Mouse (Mus musculus) cortical plate, adult 2 months (tissue): ENCODE results near the gene Ndst2. TPM values are rescaled to one million over a fixed set of nuclear protein-coding genes. Genes with fewer than 3 reads are reported as not detected.
A peak's percentile ranks its signal among the peaks of the same experiment; 100 is the strongest.

Experiments
- H3K27ac ChIP-seq: fragments of 200-500 bp; 2 replicates; pipeline ENCODE4 v1.5.1; 2012; ENCODE audit warnings: low read length, control low read depth, inconsistent platforms; ENCODE audit not compliant: insufficient read depth
- H3K4me1 ChIP-seq: fragments of 200-500 bp; 2 replicates; pipeline ENCODE4 v1.6.1; 2011; ENCODE audit warnings: low read length; ENCODE audit not compliant: control insufficient read depth, insufficient read depth
- H3K4me3 ChIP-seq: fragments of 200-500 bp; 2 replicates; pipeline ENCODE4 v1.5.1; 2011; ENCODE audit warnings: mild to moderate bottlenecking, low read length, control low read depth; ENCODE audit not compliant: insufficient read depth
- CTCF ChIP-seq: fragments of 200-500 bp; IDR thresholded peaks from 2 replicates; pipeline ENCODE4 v1.5.1; 2011; ENCODE audit warnings: mild to moderate bottlenecking, control low read depth, low read length; ENCODE audit not compliant: insufficient read depth; ENCODE audit errors: extremely low read depth
- POLR2A ChIP-seq: fragments of 200-500 bp; IDR thresholded peaks from 2 replicates; pipeline ENCODE4 v1.6.1; 2011; ENCODE audit warnings: mild to moderate bottlenecking, low read length, control low read depth; ENCODE audit not compliant: insufficient read depth; ENCODE audit errors: extremely low read depth
- polyA plus RNA-seq: library from polyadenylated mRNA; depleted of rRNA; stranded (reverse); fragments of >200 nt; gene quantifications from 2 replicates; pipeline ENCODE4 v1.2.3, GENCODE M21; 2012

The Ndst2 gene
- polyA plus RNA-seq, 1 experiment: 22.9 TPM

- TF ChIP-seq CTCF (peak; percentile 41; the same call in 1 of the 2 replicates), POLR2A (no peak)
- H3K27ac ChIP-seq: no peak overlapping the region
- no peak overlapping the region for H3K4me3 ChIP-seq
- peaks cover 5% of the 10 kb centered on the region for H3K4me1 ChIP-seq
These were observed 12.6 kb upstream of the Ndst2 start for GRCm38 (mm10) chr14:20746935-20747334.

GRCm38 (mm10) chr14:20743614-20744013 is 9.3 kb upstream of the Ndst2 start:
- Histone ChIP-seq H3K27ac (no peak overlapping the region), H3K4me3 (no peak overlapping the region), H3K4me1 (peaks cover 5% of the 10 kb centered on the region)
- TF ChIP-seq POLR2A: no peak
- TF ChIP-seq CTCF: no peak

DNA sequence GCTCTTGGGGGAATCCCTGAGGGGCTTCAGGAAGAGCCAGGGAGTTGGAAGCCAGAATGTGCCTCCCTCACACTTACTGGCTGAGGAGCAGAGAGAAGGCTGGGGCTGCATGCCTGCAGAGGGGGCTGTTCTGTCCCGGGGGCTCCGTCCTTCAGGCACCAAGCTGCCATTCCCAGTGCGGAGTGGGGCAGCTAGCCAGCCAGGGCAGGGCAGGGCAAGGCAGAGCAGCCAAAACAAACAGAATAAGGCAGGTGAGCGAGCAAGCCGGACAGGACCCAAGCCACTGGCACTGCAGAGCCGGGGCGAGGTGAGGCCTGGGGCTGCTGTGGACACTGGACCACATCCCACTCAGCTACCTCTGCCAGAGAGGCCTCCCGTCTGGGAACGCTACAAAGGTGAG is 6.9 kb upstream of the Ndst2 start:
- H3K4me1 ChIP-seq: no peaks in the 10 kb centered on the region
- TF ChIP-seq CTCF (no peak), POLR2A (no peak)
- no peak overlapping the region for H3K27ac ChIP-seq
- no peak overlapping the region for H3K4me3 ChIP-seq

DNA sequence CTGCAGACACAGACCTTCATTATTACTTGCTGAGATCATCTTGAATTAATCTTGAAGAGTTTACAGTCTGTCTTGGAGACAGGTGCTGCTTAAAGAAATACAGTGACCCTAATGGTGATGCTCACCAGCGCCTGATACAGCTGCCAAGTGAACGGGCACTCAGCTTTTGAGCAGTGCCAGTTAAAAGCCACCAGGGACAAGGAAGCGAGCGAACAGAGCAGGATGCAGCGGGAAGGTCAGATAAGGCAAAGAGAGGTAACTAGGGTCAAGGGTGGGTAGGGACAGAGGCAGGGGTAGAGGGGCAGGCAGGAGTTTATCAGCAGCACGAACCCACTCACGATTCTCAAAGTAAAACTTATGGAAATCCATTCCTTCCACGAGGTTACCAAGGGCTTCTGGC is 4.1 kb upstream of the Ndst2 start:
- Histone ChIP-seq H3K27ac (no peak overlapping the region), H3K4me1 (no peaks in the 10 kb centered on the region; the same call in 1 of the 2 replicates), H3K4me3 (no peak overlapping the region)
- TF ChIP-seq POLR2A (no peak), CTCF (no peak)

DNA sequence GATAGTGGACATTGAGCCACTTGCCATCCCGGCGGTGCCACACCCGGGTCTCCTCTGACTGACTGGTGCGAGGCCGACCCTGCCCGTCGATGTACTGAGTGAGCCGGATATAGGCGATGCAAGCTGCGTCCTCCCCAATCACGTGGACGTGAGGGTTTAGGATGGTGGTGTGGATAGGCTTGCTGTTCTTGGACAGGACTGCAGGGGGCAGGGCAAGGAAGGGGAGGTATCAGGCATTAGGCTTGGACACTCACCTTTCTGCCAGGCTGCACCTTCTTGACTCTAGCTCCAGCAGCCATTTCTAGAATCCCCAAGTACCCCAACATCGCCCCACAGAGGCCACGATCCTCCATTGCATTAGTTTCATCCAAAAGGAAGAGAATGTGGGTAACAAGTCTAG is 2.9 kb upstream of the Ndst2 start:
- H3K27ac ChIP-seq: no peak overlapping the region
- peaks cover 1% of the 10 kb centered on the region; the same call in 1 of the 2 replicates for H3K4me1 ChIP-seq
- TF ChIP-seq CTCF (peak; percentile 56; the same call in 1 of the 2 replicates), POLR2A (no peak)
- no peak overlapping the region for H3K4me3 ChIP-seq

- H3K27ac ChIP-seq: no peak overlapping the region
- H3K4me1 ChIP-seq: peaks cover 1% of the 10 kb centered on the region; the same call in 1 of the 2 replicates
- TF ChIP-seq CTCF (no peak), POLR2A (no peak)
- H3K4me3 ChIP-seq: no peak overlapping the region
These were observed 1.6 kb upstream of the Ndst2 start for GRCm38 (mm10) chr14:20735892-20736390.

GRCm38 (mm10) chr14:20735052-20735451 is 690 bp upstream of the Ndst2 start:
- Histone ChIP-seq H3K4me3 (no peak overlapping the region; the same call in 1 of the 2 replicates), H3K27ac (no peak overlapping the region), H3K4me1 (peaks cover 1% of the 10 kb centered on the region; the same call in 1 of the 2 replicates)
- TF ChIP-seq POLR2A (no peak), CTCF (no peak)

DNA sequence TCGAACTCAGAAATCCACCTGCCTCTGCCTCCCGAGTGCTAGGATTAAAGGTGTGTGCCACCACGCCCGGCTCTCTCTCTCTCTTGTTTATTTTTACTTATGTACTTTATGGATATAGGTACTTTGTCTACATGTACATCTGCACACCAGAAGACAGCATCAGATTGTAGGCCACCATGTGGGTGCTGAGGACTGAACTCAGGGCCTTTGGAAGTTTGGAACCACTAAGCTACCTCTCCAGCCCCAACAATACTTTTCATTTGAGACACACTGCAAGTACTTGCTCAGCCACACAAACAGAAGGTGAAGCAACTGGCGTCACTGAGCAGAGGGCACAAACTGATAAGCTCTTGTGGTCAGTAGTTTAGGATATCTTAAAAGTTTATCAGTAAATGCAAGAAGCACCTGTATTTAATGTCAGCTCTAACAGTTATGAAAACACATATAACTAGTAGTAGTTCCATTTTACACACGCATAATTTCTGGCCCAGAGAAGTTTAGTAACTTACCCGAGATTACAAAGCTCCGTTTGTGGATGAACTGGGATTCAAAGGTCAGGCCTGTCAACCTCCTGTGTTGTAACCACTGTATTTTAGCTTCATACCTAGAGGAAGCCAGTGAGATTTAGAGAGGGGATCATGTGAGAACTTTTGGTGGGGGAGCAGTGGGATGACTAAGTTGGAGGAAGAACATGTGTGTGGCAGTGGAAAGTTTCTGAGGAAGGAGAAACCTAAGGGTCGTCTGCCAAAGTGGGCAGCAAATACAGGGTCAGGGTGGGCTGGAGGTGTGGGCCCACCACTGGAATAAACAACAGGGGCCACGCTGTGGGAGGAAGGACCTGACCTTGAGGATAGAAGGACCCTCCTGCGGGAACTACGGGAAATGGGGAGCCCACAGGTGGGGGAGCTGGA is 1.1 kb downstream of the Ndst2 start:
- Histone ChIP-seq H3K27ac (no peak overlapping the region), H3K4me3 (peak overlapping the region; percentile 85), H3K4me1 (peaks cover 1% of the 10 kb centered on the region; the same call in 1 of the 2 replicates)
- no peak for TF ChIP-seq CTCF

- Histone ChIP-seq H3K4me3 (no peak overlapping the region), H3K4me1 (peaks cover 1% of the 10 kb centered on the region; the same call in 1 of the 2 replicates), H3K27ac (no peak overlapping the region)
- no peak for TF ChIP-seq CTCF
- TF ChIP-seq POLR2A: no peak
These were observed 3.3 kb downstream of the Ndst2 start for GRCm38 (mm10) chr14:20730853-20731602.
